8 mouse cellular contexts compared by ENCODE assay signal in genomic region chr7:100285383-100285782, GRCm38 (mm10). TPM values are rescaled to one million over a fixed set of nuclear protein-coding genes. Genes with fewer than 3 reads are reported as not detected.
DNase-seq lines count a peak whose midpoint lies in the region; ATAC-seq and TF ChIP-seq lines count a peak whose summit lies in the region.

P4ha3 (plus strand) TSS chr7:100285520.

- H3K27ac ChIP-seq in liver, postnatal 0 days (ENCODE audit: low read depth), result no peak within 1 kb of the TSS

- H3K4me1 ChIP-seq in lung, adult 2 months (ENCODE audit: control insufficient read depth, insufficient read depth, low read length), result 0 out of 2 replicates have a peak, but pooled peaks cover 3% of the 10 kb centered on the region
- peaks cover 8% of the 10 kb centered on the region for H3K4me1 ChIP-seq in liver, postnatal 0 days (ENCODE audit: insufficient read depth)

- H3K4me2 ChIP-seq in liver, postnatal 0 days (ENCODE audit: low read depth, low read length), result peak within 1 kb of the TSS; percentile 67

- H3K27me3 ChIP-seq in liver, postnatal 0 days (ENCODE audit: insufficient read depth, low read length), result peaks cover 18% of the 10 kb centered on the region; the same call in 1 of the 2 replicates

- TF ChIP-seq CTCF in lung, adult 2 months (IDR thresholded peaks at IDR 0.05; ENCODE audit: insufficient read depth, low read length), result no peak
- TF ChIP-seq CTCF in liver, postnatal 0 days (IDR thresholded peaks at IDR 0.05; ENCODE audit: low read depth), result no peak

- under 1% methylated on average over 52 of the region's 53 CpGs for WGBS in lung, adult 2 months
- under 1% methylated on average over 50 of the region's 53 CpGs for WGBS in liver, postnatal 0 days (ENCODE audit: insufficient replicate concordance)

- ATAC-seq in liver, postnatal 0 days, result no peak

- TF ChIP-seq POLR2A in lung, adult 2 months (IDR thresholded peaks at IDR 0.05; ENCODE audit: borderline replicate concordance, extremely low read depth, low read depth, low read length), result no peak

- no peak within 1 kb of the TSS for H3K4me3 ChIP-seq in lung, adult 2 months (replicated peaks; ENCODE audit: extremely low read depth, low read depth, low read length)
- peak within 1 kb of the TSS; percentile 32 for H3K4me3 ChIP-seq in liver, postnatal 0 days (ENCODE audit: low read depth, low read length)

- H3K9ac ChIP-seq in liver, postnatal 0 days (replicated peaks), result no peak within 1 kb of the TSS; the same call in 1 of the 2 replicates

- peak; percentile 21 for DNase-seq in lung, adult 2 months
- no peak for DNase-seq in lung, postnatal 36 days
- peak; percentile 62 for DNase-seq in embryo, embryonic 11 days
- peak; percentile 38 for DNase-seq in heart, postnatal 4 days
- peak; percentile 24 for DNase-seq in liver, postnatal 0 days
- peak; percentile 32 for DNase-seq in right cerebral cortex, postnatal 4 days
- no peak for DNase-seq in layer of hippocampus, postnatal 14 days (ENCODE audit: low spot score in 2 of 2)
- no peak for DNase-seq in layer of hippocampus, postnatal 36 days

- no peak for TF ChIP-seq EP300 in liver, postnatal 0 days (IDR thresholded peaks at IDR 0.05; ENCODE audit: low read depth)

- H3K9me3 ChIP-seq in liver, postnatal 0 days (ENCODE audit: low read length), result no peaks in the 10 kb centered on the region

- H3K36me3 ChIP-seq in liver, postnatal 0 days (replicated peaks; ENCODE audit: insufficient read depth, low read length), result no peaks in the 10 kb centered on the region

RNA-seq across cellular contexts. Expression of gene P4ha3, which starts in this region (rescaled TPM):
- 0.77 and 1.2 TPM in 2 replicates for polyA plus RNA-seq in lung, adult 2 months (2012; rRNA removed)
- total RNA-seq in heart, postnatal 4 days (2021), result 10 to 100 TPM; 10.5 to 11.1 TPM
- 0.19 and 0.27 TPM in 2 replicates for polyA plus RNA-seq in liver, postnatal 0 days (2015; fragmentation: Nextera tagmentation; extraction: Ambion mirVana)
- 1 to 10 TPM; 5.7 to 7.7 TPM for total RNA-seq in layer of hippocampus, postnatal 14 days (2021)
- total RNA-seq in layer of hippocampus, postnatal 36 days (2021), result 1 to 10 TPM; 5.4 to 6.0 TPM

Comparison
In these comparisons a context has a peak if more than half of its experiments do, and no peak if none do; other contexts are left out.
1. DNase-seq: peak in lung, adult 2 months (single experiment), embryo, embryonic 11 days (single experiment), heart, postnatal 4 days (single experiment) and right cerebral cortex, postnatal 4 days (single experiment); none in lung, postnatal 36 days (single experiment), layer of hippocampus, postnatal 14 days (0 of 2) and layer of hippocampus, postnatal 36 days (0 of 2).
2. Peak in DNase-seq, H3K4me3 ChIP-seq and H3K4me2 ChIP-seq in liver, postnatal 0 days; RNA of the gene not detected or under 1 TPM.